Mouse (Mus musculus) embryonic fibroblast, embryonic 13.5 days (primary cell): ENCODE data around the gene Insl3.

ENCODE experiments used
- CTCF ChIP-seq: IDR thresholded peaks from 2 replicates; pipeline ENCODE4 v1.5.1; 2011; ENCODE audit warnings: mild to moderate bottlenecking, control low read depth, low read length, moderate library complexity, borderline replicate concordance; ENCODE audit not compliant: insufficient read depth
- POLR2A ChIP-seq: IDR thresholded peaks from 2 replicates; pipeline ENCODE4 v1.6.1; 2011; ENCODE audit warnings: low read depth, mild to moderate bottlenecking, control low read depth, low read length, moderate library complexity

- TF ChIP-seq CTCF (peak; percentile 11; the same call in 1 of the 2 replicates), POLR2A (no peak)
These were observed 3.4 kb upstream of the Insl3 start for GRCm38 (mm10) chr8:71685573-71685972.
